Mouse (Mus musculus): Measurements from ENCODE around the gene Pigg. TPM values are rescaled to one million over a fixed set of nuclear protein-coding genes. Genes with fewer than 3 reads are reported as not detected.
A peak's percentile ranks its signal among the peaks of the same experiment; 100 is the strongest.

Gene Pigg
- polyA plus RNA-seq, 1 experiment from 2014 or later: 2.8 TPM

DNA sequence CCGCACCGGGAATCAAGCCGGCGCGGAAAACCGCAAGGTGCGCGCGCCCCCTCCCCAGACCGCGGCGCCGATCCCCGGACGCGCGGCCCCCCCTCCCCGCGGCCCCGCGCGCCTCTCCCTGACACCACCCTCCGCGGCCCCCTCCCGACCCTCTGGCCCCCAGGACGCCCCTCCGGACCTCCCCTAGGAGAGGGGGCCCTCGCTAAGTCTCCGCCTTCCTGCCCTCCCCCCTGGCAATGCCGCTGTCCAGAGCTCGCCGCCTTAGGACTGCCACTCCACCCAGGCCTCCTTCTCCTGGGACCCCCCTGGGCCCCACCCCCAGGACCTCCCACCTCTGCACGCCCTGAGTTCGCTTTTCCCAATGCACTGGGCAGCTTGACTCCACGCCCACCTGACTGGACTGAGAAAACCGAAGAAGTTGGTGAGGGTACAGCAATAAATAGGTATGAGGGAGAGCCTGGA, 55.5 kb downstream of the Pigg start, which contains the start of gene Gm42517:
Gene Gm42517, minus strand, starts transcription at position 52 of the 462 bp plus-strand sequence.
- H3K4me1 ChIP-seq (ENCODE audit: control insufficient read depth, insufficient read depth, low read length): peaks cover 14% of the 10 kb centered on the region
- H3K9ac ChIP-seq (ENCODE audit: low read length): peak within 1 kb of the TSS; percentile 43
- peak within 1 kb of the TSS; percentile 54 for H3K4me3 ChIP-seq (ENCODE audit: low read depth, low read length)
- no peaks in the 10 kb centered on the region for H3K9me3 ChIP-seq (ENCODE audit: control insufficient read depth, low read length)
- DNase-seq (ENCODE audit: low spot score, missing footprints) (peak; percentile 84), ATAC-seq (ENCODE audit: low FRiP score) (peak; percentile 53)
- H3K27ac ChIP-seq (ENCODE audit: low read depth, low read length): no peak within 1 kb of the TSS
- H3K36me3 ChIP-seq (ENCODE audit: control insufficient read depth, insufficient read depth, low read length): no peaks in the 10 kb centered on the region
- H3K4me2 ChIP-seq: peak within 1 kb of the TSS; percentile 90
- H3K27me3 ChIP-seq (ENCODE audit: control insufficient read depth, insufficient read depth, low read length): peaks cover 69% of the 10 kb centered on the region
- 5% methylated on average over 12 of the region's 36 CpGs for WGBS

DNA sequence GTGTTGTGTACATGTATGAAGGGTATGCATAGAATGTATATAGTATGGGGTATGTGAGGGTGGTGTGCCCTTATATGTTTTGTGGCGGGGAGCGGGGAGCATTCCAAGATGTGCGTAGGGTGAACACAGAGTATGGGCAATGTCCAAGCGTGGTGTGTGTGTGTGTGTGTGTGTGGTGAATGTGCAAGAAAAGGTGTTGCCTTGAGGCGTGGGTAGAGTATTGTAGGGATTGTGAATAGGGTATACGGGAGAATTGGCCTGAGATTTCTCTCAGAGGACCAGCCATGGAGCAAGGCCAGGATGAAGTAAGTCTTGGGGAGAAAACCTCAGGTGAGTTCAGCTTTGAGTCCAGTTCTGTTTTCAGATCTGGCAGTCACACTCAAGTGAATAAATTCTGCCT, 56.0 kb downstream of the Pigg start:
- H3K27ac ChIP-seq (ENCODE audit: low read depth, low read length): no peak overlapping the region
- H3K27me3 ChIP-seq (ENCODE audit: control insufficient read depth, insufficient read depth, low read length): peaks cover 69% of the 10 kb centered on the region
- H3K36me3 ChIP-seq (ENCODE audit: control insufficient read depth, insufficient read depth, low read length): no peaks in the 10 kb centered on the region
- no peak overlapping the region for H3K9ac ChIP-seq (ENCODE audit: low read length)
- peak overlapping the region; percentile 90 for H3K4me2 ChIP-seq
- H3K4me1 ChIP-seq (ENCODE audit: control insufficient read depth, insufficient read depth, low read length): peaks cover 14% of the 10 kb centered on the region
- 0 out of 2 replicates have a peak, but pooled peaks have one; percentile 10 for ATAC-seq (ENCODE audit: low FRiP score)
- peak; percentile 93 for DNase-seq (ENCODE audit: low spot score, missing footprints)
- no peaks in the 10 kb centered on the region for H3K9me3 ChIP-seq (ENCODE audit: control insufficient read depth, low read length)
- peak overlapping the region; percentile 21 for H3K4me3 ChIP-seq (ENCODE audit: low read depth, low read length)
- 2% methylated on average over 6 of the region's 6 CpGs for WGBS

- no peak for ATAC-seq (ENCODE audit: low FRiP score)
Observed at GRCm38 (mm10) chr5:108368851-108369621, 56.6 kb downstream of the Pigg start.

GRCm38 (mm10) chr5:108369964-108370363, 57.6 kb downstream of the Pigg start:
- Histone ChIP-seq H3K4me2 (no peak overlapping the region), H3K4me3 (ENCODE audit: low read depth, low read length) (no peak overlapping the region), H3K27ac (ENCODE audit: low read depth, low read length) (no peak overlapping the region), H3K27me3 (ENCODE audit: control insufficient read depth, insufficient read depth, low read length) (peaks cover 63% of the 10 kb centered on the region), H3K9me3 (ENCODE audit: control insufficient read depth, low read length) (no peaks in the 10 kb centered on the region), H3K9ac (ENCODE audit: low read length) (no peak overlapping the region), H3K36me3 (ENCODE audit: control insufficient read depth, insufficient read depth, low read length) (no peaks in the 10 kb centered on the region), H3K4me1 (ENCODE audit: control insufficient read depth, insufficient read depth, low read length) (peaks cover 14% of the 10 kb centered on the region)
- DNase-seq (ENCODE audit: low spot score, missing footprints): peak; percentile 87
- WGBS: 1% methylated on average over 6 of the region's 6 CpGs
- ATAC-seq (ENCODE audit: low FRiP score): no peak

More at GRCm38 (mm10) chr5:108368851-108369621, 56.6 kb downstream of the Pigg start:
- WGBS: under 1% methylated on average over 48 of the region's 49 CpGs
- no peaks in the 10 kb centered on the region for H3K36me3 ChIP-seq (ENCODE audit: control insufficient read depth, insufficient read depth, low read length)
- H3K27me3 ChIP-seq (ENCODE audit: control insufficient read depth, insufficient read depth, low read length): peaks cover 65% of the 10 kb centered on the region
- no peak overlapping the region for H3K9ac ChIP-seq (ENCODE audit: low read length)
- peak overlapping the region; percentile 35 for H3K4me2 ChIP-seq
- no peak overlapping the region for H3K27ac ChIP-seq (ENCODE audit: low read depth, low read length)
- no peaks in the 10 kb centered on the region for H3K9me3 ChIP-seq (ENCODE audit: control insufficient read depth, low read length)
- H3K4me1 ChIP-seq (ENCODE audit: control insufficient read depth, insufficient read depth, low read length): peaks cover 14% of the 10 kb centered on the region
- peak overlapping the region; percentile 21 for H3K4me3 ChIP-seq (ENCODE audit: low read depth, low read length)
- peak; percentile 93 for DNase-seq (ENCODE audit: low spot score, missing footprints)

GRCm38 (mm10) chr5:108374079-108374478, 61.7 kb downstream of the Pigg start:
- H3K27ac ChIP-seq (ENCODE audit: low read depth, low read length): no peak overlapping the region
- H3K9ac ChIP-seq (ENCODE audit: low read length): no peak overlapping the region
- H3K9me3 ChIP-seq (ENCODE audit: control insufficient read depth, low read length): no peaks in the 10 kb centered on the region
- no peak for DNase-seq (ENCODE audit: low spot score, missing footprints)
- no peaks in the 10 kb centered on the region for H3K4me1 ChIP-seq (ENCODE audit: control insufficient read depth, insufficient read depth, low read length)
- no peak overlapping the region for H3K4me3 ChIP-seq (ENCODE audit: low read depth, low read length)
- 84% methylated on average over 5 of the region's 5 CpGs for WGBS
- no peak overlapping the region for H3K4me2 ChIP-seq
- ATAC-seq (ENCODE audit: low FRiP score): no peak
- H3K36me3 ChIP-seq (ENCODE audit: control insufficient read depth, insufficient read depth, low read length): no peaks in the 10 kb centered on the region
- peaks cover 23% of the 10 kb centered on the region for H3K27me3 ChIP-seq (ENCODE audit: control insufficient read depth, insufficient read depth, low read length)

DNA sequence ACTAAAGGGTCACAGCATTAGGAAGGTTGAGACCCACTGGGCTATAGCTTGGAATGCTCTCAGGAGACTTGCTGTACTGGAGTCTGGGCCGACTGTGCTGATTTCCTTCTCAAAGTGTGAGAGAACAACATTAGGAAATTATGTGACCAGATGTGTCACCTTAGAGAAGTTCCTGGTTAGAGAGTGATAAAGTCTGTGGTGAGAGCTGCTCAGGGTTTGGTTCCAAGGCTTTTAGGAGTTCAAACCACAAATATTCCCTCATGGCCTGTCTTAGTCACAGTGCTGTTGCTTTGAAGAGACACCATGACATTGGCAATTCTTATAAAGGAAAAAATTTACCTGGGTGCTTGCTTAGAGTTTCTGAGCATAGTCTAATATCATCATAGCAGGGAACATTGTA, 63.6 kb downstream of the Pigg start:
- Histone ChIP-seq H3K4me2 (no peak overlapping the region), H3K9me3 (ENCODE audit: control insufficient read depth, low read length) (no peaks in the 10 kb centered on the region), H3K27me3 (ENCODE audit: control insufficient read depth, insufficient read depth, low read length) (peaks cover 3% of the 10 kb centered on the region; the same call in 1 of the 2 replicates), H3K4me1 (ENCODE audit: control insufficient read depth, insufficient read depth, low read length) (no peaks in the 10 kb centered on the region), H3K27ac (ENCODE audit: low read depth, low read length) (no peak overlapping the region), H3K9ac (ENCODE audit: low read length) (no peak overlapping the region), H3K4me3 (ENCODE audit: low read depth, low read length) (no peak overlapping the region), H3K36me3 (ENCODE audit: control insufficient read depth, insufficient read depth, low read length) (no peaks in the 10 kb centered on the region)
- DNase-seq (ENCODE audit: low spot score, missing footprints) (no peak), ATAC-seq (ENCODE audit: low FRiP score) (no peak)
- 79% methylated on average over 1 of the region's 1 CpGs for WGBS

GRCm38 (mm10) chr5:108378346-108378745, 65.9 kb downstream of the Pigg start:
- Histone ChIP-seq H3K36me3 (ENCODE audit: control insufficient read depth, insufficient read depth, low read length) (no peaks in the 10 kb centered on the region), H3K4me2 (no peak overlapping the region), H3K4me3 (ENCODE audit: low read depth, low read length) (no peak overlapping the region), H3K9me3 (ENCODE audit: control insufficient read depth, low read length) (no peaks in the 10 kb centered on the region), H3K27me3 (ENCODE audit: control insufficient read depth, insufficient read depth, low read length) (no peaks in the 10 kb centered on the region), H3K9ac (ENCODE audit: low read length) (no peak overlapping the region), H3K27ac (ENCODE audit: low read depth, low read length) (no peak overlapping the region), H3K4me1 (ENCODE audit: control insufficient read depth, insufficient read depth, low read length) (no peaks in the 10 kb centered on the region)
- WGBS: 84% methylated on average over 4 of the region's 4 CpGs
- ATAC-seq (ENCODE audit: low FRiP score) (no peak), DNase-seq (ENCODE audit: low spot score, missing footprints) (no peak)

DNA sequence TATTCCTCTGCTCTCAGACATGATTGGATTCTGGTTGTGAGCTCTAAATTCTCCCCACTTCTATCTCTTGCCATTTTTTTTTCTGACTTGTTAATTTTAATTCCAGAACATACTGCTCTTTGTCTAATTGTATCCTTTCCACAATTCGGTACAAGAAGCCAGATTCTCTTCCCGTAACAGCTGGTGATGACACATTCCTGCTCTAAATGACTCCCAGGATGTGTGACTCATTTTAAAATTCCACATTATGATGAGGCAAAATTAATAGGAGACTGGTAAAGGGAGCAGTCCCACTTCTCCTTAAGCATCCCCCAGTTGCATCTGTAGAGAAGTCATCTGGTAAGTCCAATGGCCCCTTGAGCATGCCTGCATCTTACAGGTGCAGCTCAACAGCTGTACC, 73.2 kb downstream of the Pigg start:
- Histone ChIP-seq H3K9me3 (ENCODE audit: control insufficient read depth, low read length) (no peaks in the 10 kb centered on the region), H3K4me3 (ENCODE audit: low read depth, low read length) (no peak overlapping the region), H3K9ac (ENCODE audit: low read length) (no peak overlapping the region), H3K27ac (ENCODE audit: low read depth, low read length) (no peak overlapping the region), H3K4me2 (no peak overlapping the region), H3K4me1 (ENCODE audit: control insufficient read depth, insufficient read depth, low read length) (no peaks in the 10 kb centered on the region), H3K27me3 (ENCODE audit: control insufficient read depth, insufficient read depth, low read length) (no peaks in the 10 kb centered on the region), H3K36me3 (ENCODE audit: control insufficient read depth, insufficient read depth, low read length) (no peaks in the 10 kb centered on the region)
- ATAC-seq (ENCODE audit: low FRiP score): no peak
- DNase-seq (ENCODE audit: low spot score, missing footprints): no peak
- WGBS: 91% methylated on average over 2 of the region's 2 CpGs

GRCm38 (mm10) chr5:108386449-108386848, 74.0 kb downstream of the Pigg start:
- H3K27ac ChIP-seq (ENCODE audit: low read depth, low read length): no peak overlapping the region
- DNase-seq (ENCODE audit: low spot score, missing footprints) (no peak), ATAC-seq (ENCODE audit: low FRiP score) (no peak)
- H3K9ac ChIP-seq (ENCODE audit: low read length): no peak overlapping the region
- no peak overlapping the region for H3K4me3 ChIP-seq (ENCODE audit: low read depth, low read length)
- 70% methylated on average over 4 of the region's 4 CpGs for WGBS
- no peaks in the 10 kb centered on the region for H3K27me3 ChIP-seq (ENCODE audit: control insufficient read depth, insufficient read depth, low read length)
- H3K36me3 ChIP-seq (ENCODE audit: control insufficient read depth, insufficient read depth, low read length): no peaks in the 10 kb centered on the region
- H3K9me3 ChIP-seq (ENCODE audit: control insufficient read depth, low read length): no peaks in the 10 kb centered on the region
- no peak overlapping the region for H3K4me2 ChIP-seq
- H3K4me1 ChIP-seq (ENCODE audit: control insufficient read depth, insufficient read depth, low read length): no peaks in the 10 kb centered on the region
